Mouse (Mus musculus) neural tube, embryonic 12.5 days (tissue): ENCODE measurements around the gene Tmem144. TPM values are rescaled to one million over a fixed set of nuclear protein-coding genes. Genes with fewer than 3 reads are reported as not detected.

Experiments
- ATAC-seq: fragments of 200-750 bp; cut with Nextera tagmentation; 2 replicates; pipeline ENCODE4 v1.8.0; 2017; ENCODE audit warnings: low read depth, mild to moderate bottlenecking, moderate TSS enrichment, moderate library complexity; ENCODE audit not compliant: low FRiP score
- H3K27ac ChIP-seq: fragments of 300-500 bp; sonication (generic); 2 replicates; pipeline ENCODE4 v1.5.1; 2016
- H3K27me3 ChIP-seq: fragments of 300-500 bp; sonication (generic); replicated peaks from 2 replicates; pipeline ENCODE4 v1.6.1; 2016; ENCODE audit warnings: mild to moderate bottlenecking
- H3K36me3 ChIP-seq: fragments of 300-500 bp; sonication (generic); 2 replicates; pipeline ENCODE4 v1.6.1; 2016; ENCODE audit warnings: mild to moderate bottlenecking
- H3K4me1 ChIP-seq: fragments of 300-500 bp; sonication (generic); 2 replicates; pipeline ENCODE4 v1.6.1; 2016
- H3K4me2 ChIP-seq: fragments of 300-500 bp; sonication (generic); replicated peaks from 2 replicates; pipeline ENCODE4 v1.6.1; 2016; ENCODE audit warnings: mild to moderate bottlenecking
- H3K4me3 ChIP-seq: fragments of 300-500 bp; sonication (generic); 2 replicates; pipeline ENCODE4 v1.5.1; 2016
- H3K9ac ChIP-seq: fragments of 300-500 bp; sonication (generic); 2 replicates; pipeline ENCODE4 v1.6.1; 2016; ENCODE audit warnings: mild to moderate bottlenecking
- H3K9me3 ChIP-seq: fragments of 300-500 bp; sonication (generic); 2 replicates; pipeline ENCODE4 v1.6.1; 2016; ENCODE audit warnings: mild to moderate bottlenecking
- WGBS: fragments of 180-500 bp; shearing (Covaris S2); methylation state at CpG from one replicate; pipeline ENCODE4 v1.1.7; 2016; 5-methylcytosine and 5-hydroxymethylcytosine counted together
- polyA plus RNA-seq: library from polyadenylated mRNA; unstranded; fragments of >200 nt; fragmentation: Nextera tagmentation; extraction: Ambion mirVana; gene quantifications from 2 replicates; pipeline ENCODE4 v1.2.1, GENCODE M21; 2016

The Tmem144 gene
- polyA plus RNA-seq, 1 experiment from 2014 or later: 2.4 TPM

GRCm38 (mm10) chr3:79852108-79852507 is 465 bp downstream of the Tmem144 start:
- WGBS: 91% methylated on average over 3 of the region's 3 CpGs
- ATAC-seq: no peak
- no peaks in the 10 kb centered on the region for H3K4me1 ChIP-seq
- H3K27ac ChIP-seq: no peak overlapping the region
- no peak overlapping the region for H3K4me3 ChIP-seq
- H3K36me3 ChIP-seq: no peaks in the 10 kb centered on the region
- no peaks in the 10 kb centered on the region for H3K9me3 ChIP-seq
- no peak overlapping the region for H3K4me2 ChIP-seq
- H3K9ac ChIP-seq: no peak overlapping the region
- no peaks in the 10 kb centered on the region for H3K27me3 ChIP-seq

GRCm38 (mm10) chr3:79850656-79851055 is 1.9 kb downstream of the Tmem144 start:
- 33% methylated on average over 6 of the region's 6 CpGs for WGBS
- Histone ChIP-seq H3K27ac (no peak overlapping the region), H3K9me3 (no peaks in the 10 kb centered on the region), H3K9ac (no peak overlapping the region), H3K4me2 (no peak overlapping the region), H3K27me3 (no peaks in the 10 kb centered on the region), H3K4me3 (no peak overlapping the region), H3K4me1 (no peaks in the 10 kb centered on the region), H3K36me3 (no peaks in the 10 kb centered on the region)
- ATAC-seq: no peak

GRCm38 (mm10) chr3:79849621-79850020 is 3.0 kb downstream of the Tmem144 start:
- Histone ChIP-seq H3K9ac (no peak overlapping the region), H3K4me3 (no peak overlapping the region), H3K27me3 (no peaks in the 10 kb centered on the region), H3K4me1 (no peaks in the 10 kb centered on the region), H3K27ac (no peak overlapping the region), H3K9me3 (no peaks in the 10 kb centered on the region), H3K36me3 (no peaks in the 10 kb centered on the region), H3K4me2 (no peak overlapping the region)
- ATAC-seq: no peak
- WGBS: 88% methylated on average over 2 of the region's 2 CpGs

GRCm38 (mm10) chr3:79848841-79849240 is 3.7 kb downstream of the Tmem144 start:
- H3K27me3 ChIP-seq: no peaks in the 10 kb centered on the region
- no peak overlapping the region for H3K4me3 ChIP-seq
- no peaks in the 10 kb centered on the region for H3K36me3 ChIP-seq
- H3K9ac ChIP-seq: no peak overlapping the region
- H3K27ac ChIP-seq: no peak overlapping the region
- no peak overlapping the region for H3K4me2 ChIP-seq
- ATAC-seq: no peak
- H3K4me1 ChIP-seq: no peaks in the 10 kb centered on the region
- 55% methylated on average over 4 of the region's 4 CpGs for WGBS
- no peaks in the 10 kb centered on the region for H3K9me3 ChIP-seq

- Histone ChIP-seq H3K9me3 (no peaks in the 10 kb centered on the region), H3K4me3 (no peak overlapping the region), H3K4me2 (no peak overlapping the region), H3K27ac (no peak overlapping the region), H3K36me3 (no peaks in the 10 kb centered on the region), H3K9ac (no peak overlapping the region), H3K27me3 (no peaks in the 10 kb centered on the region), H3K4me1 (no peaks in the 10 kb centered on the region)
- WGBS: 78% methylated on average over 5 of the region's 5 CpGs
- no peak for ATAC-seq
Observed at GRCm38 (mm10) chr3:79846633-79847032, 5.9 kb downstream of the Tmem144 start.

GRCm38 (mm10) chr3:79843999-79844398 is 8.6 kb downstream of the Tmem144 start:
- no peaks in the 10 kb centered on the region for H3K4me1 ChIP-seq
- H3K27ac ChIP-seq: no peak overlapping the region
- H3K9me3 ChIP-seq: no peaks in the 10 kb centered on the region
- H3K4me2 ChIP-seq: no peak overlapping the region
- no peaks in the 10 kb centered on the region for H3K27me3 ChIP-seq
- no peak overlapping the region for H3K9ac ChIP-seq
- no peaks in the 10 kb centered on the region for H3K36me3 ChIP-seq
- no peak overlapping the region for H3K4me3 ChIP-seq
- no peak for ATAC-seq
- WGBS: 92% methylated on average over 9 of the region's 9 CpGs

- no peaks in the 10 kb centered on the region for H3K4me1 ChIP-seq
- 0 out of 2 replicates have a peak overlapping the region, but pooled peaks have one; percentile 38 for H3K9ac ChIP-seq
- peak overlapping the region; percentile 78 for H3K4me2 ChIP-seq
- H3K36me3 ChIP-seq: no peaks in the 10 kb centered on the region
- ATAC-seq: peak; percentile 88
- WGBS: under 1% methylated on average over 19 of the region's 19 CpGs
- no peaks in the 10 kb centered on the region for H3K9me3 ChIP-seq
- peak overlapping the region; percentile 43 for H3K4me3 ChIP-seq
- no peaks in the 10 kb centered on the region for H3K27me3 ChIP-seq
- H3K27ac ChIP-seq: no peak overlapping the region
Observed at GRCm38 (mm10) chr3:79842616-79843016, 10.0 kb downstream of the Tmem144 start.

GRCm38 (mm10) chr3:79842165-79842564 is 10.4 kb downstream of the Tmem144 start:
- no peak overlapping the region for H3K27ac ChIP-seq
- 10% methylated on average over 12 of the region's 12 CpGs for WGBS
- peak overlapping the region; percentile 78 for H3K4me2 ChIP-seq
- no peaks in the 10 kb centered on the region for H3K9me3 ChIP-seq
- peak; percentile 70 for ATAC-seq
- H3K36me3 ChIP-seq: no peaks in the 10 kb centered on the region
- no peaks in the 10 kb centered on the region for H3K4me1 ChIP-seq
- peak overlapping the region; percentile 43 for H3K4me3 ChIP-seq
- 0 out of 2 replicates have a peak overlapping the region, but pooled peaks have one; percentile 38 for H3K9ac ChIP-seq
- no peaks in the 10 kb centered on the region for H3K27me3 ChIP-seq

GRCm38 (mm10) chr3:79841475-79841874 is 11.1 kb downstream of the Tmem144 start:
- WGBS: 68% methylated on average over 6 of the region's 6 CpGs
- ATAC-seq: no peak
- Histone ChIP-seq H3K27ac (no peak overlapping the region), H3K4me1 (no peaks in the 10 kb centered on the region), H3K36me3 (no peaks in the 10 kb centered on the region), H3K9me3 (no peaks in the 10 kb centered on the region), H3K4me3 (no peak overlapping the region), H3K9ac (no peak overlapping the region), H3K4me2 (peak overlapping the region; percentile 78), H3K27me3 (no peaks in the 10 kb centered on the region)

GRCm38 (mm10) chr3:79838751-79839150 is 13.8 kb downstream of the Tmem144 start:
- H3K4me2 ChIP-seq: no peak overlapping the region
- H3K27ac ChIP-seq: no peak overlapping the region
- H3K4me3 ChIP-seq: no peak overlapping the region
- peak; percentile 30; the same call in 1 of the 2 replicates for ATAC-seq
- H3K27me3 ChIP-seq: no peaks in the 10 kb centered on the region
- no peaks in the 10 kb centered on the region for H3K4me1 ChIP-seq
- H3K9me3 ChIP-seq: no peaks in the 10 kb centered on the region
- WGBS: 54% methylated on average over 6 of the region's 6 CpGs
- H3K9ac ChIP-seq: no peak overlapping the region
- no peaks in the 10 kb centered on the region for H3K36me3 ChIP-seq

- no peaks in the 10 kb centered on the region for H3K4me1 ChIP-seq
- no peak for ATAC-seq
- H3K27ac ChIP-seq: no peak overlapping the region
- H3K36me3 ChIP-seq: no peaks in the 10 kb centered on the region
- no peak overlapping the region for H3K9ac ChIP-seq
- no peak overlapping the region for H3K4me2 ChIP-seq
- no peaks in the 10 kb centered on the region for H3K9me3 ChIP-seq
- no peak overlapping the region for H3K4me3 ChIP-seq
- no peaks in the 10 kb centered on the region for H3K27me3 ChIP-seq
Observed at GRCm38 (mm10) chr3:79829289-79829688, 23.3 kb downstream of the Tmem144 start.

GRCm38 (mm10) chr3:79825067-79825780 is 27.3 kb downstream of the Tmem144 start:
- Histone ChIP-seq H3K9me3 (no peaks in the 10 kb centered on the region), H3K4me2 (no peak overlapping the region), H3K4me3 (no peak overlapping the region), H3K27ac (no peak overlapping the region), H3K27me3 (no peaks in the 10 kb centered on the region), H3K9ac (no peak overlapping the region), H3K36me3 (no peaks in the 10 kb centered on the region), H3K4me1 (no peaks in the 10 kb centered on the region)
- no peak for ATAC-seq
- 91% methylated on average over 14 of the region's 14 CpGs for WGBS

GRCm38 (mm10) chr3:79823176-79823575 is 29.4 kb downstream of the Tmem144 start:
- H3K9ac ChIP-seq: no peak overlapping the region
- no peak for ATAC-seq
- WGBS: 90% methylated on average over 7 of the region's 7 CpGs

More at GRCm38 (mm10) chr3:79823176-79823575, 29.4 kb downstream of the Tmem144 start:
- no peaks in the 10 kb centered on the region for H3K27me3 ChIP-seq
- no peaks in the 10 kb centered on the region for H3K36me3 ChIP-seq
- no peak overlapping the region for H3K27ac ChIP-seq
- no peaks in the 10 kb centered on the region for H3K9me3 ChIP-seq
- no peaks in the 10 kb centered on the region; the same call in 1 of the 2 replicates for H3K4me1 ChIP-seq
- no peak overlapping the region for H3K4me2 ChIP-seq
- H3K4me3 ChIP-seq: no peak overlapping the region
